Mouse (Mus musculus) cerebellum, adult 9-11 months (tissue): ENCODE data around the gene Ric1.
"Not testable (repeated sequence)": the region's sequence is repeated elsewhere in the genome, so short reads cannot be mapped to it uniquely, and the experiment has no call there.

Source experiments
- DNase-seq: peaks from one replicate; pipeline ENCODE4 v3.0.0; 2022

Ric1 gene

DNA sequence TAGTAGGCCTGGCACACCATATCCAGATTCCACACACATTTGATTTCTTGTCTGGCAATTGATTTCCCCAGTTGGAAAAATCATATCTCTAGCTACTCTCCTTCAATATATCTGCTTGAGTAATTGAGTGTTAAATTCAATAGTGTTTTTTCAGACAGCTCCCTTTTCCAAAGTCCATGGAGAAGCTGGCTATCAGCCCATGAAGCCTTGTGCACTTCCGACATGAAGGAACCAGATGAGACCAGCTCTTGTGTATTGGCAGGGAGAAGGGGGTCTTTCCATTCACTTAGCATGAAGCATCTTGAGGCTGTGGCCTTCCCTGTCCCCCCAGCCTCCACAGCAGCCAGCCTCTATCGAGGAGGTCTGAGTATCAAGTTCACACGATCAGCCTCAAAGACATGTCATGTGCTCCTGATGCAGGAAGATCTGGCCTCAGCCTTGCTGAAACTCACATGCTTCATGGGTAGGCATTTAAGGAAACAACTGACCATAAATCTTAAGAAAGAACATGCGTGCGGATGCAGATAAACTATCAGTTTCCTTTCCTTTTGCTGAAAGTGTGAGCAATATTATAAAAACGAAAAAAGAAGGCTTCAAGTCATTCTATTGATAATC lies 23.1 kb upstream of the Ric1 start:
- DNase-seq: no peak

DNA sequence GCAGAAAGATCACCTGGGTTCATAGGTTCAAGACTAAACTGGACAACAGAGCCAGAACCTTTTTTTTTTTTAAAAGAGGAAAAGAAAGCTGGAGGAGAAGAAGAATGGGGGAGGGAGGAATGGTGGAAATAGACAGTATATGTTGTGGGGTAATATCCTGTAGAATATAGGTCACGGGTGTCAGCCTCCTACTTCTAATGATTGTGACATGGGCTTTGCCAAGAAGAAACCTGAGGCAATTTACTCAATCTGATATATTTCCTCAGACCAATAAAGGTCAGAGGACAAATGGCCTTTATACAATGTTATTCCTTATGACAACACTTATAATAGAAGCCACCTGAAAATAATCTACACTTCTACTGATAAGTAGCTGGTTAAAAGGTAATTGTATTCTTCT lies 21.7 kb upstream of the Ric1 start:
- no peak for DNase-seq

DNA sequence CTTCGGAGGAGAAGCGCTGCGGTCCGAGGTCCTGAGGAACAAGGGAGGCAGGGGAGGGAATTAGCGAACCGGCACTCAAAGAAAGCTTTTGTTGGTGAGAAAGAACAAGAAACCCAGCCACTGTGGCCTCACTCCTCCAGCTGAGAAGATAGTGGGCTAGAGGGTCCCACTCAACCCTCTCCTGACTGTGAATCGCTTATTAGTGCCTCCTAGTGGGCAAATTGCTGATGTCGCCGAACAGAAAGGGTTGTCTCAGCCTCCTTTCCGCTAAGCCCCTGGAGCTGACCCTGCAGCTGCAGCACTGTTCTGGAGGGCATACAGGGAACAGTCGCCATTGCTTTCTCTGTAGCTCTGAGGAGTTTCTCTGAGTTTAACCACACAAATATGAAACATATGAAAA lies 21.0 kb upstream of the Ric1 start:
- no peak for DNase-seq

DNA sequence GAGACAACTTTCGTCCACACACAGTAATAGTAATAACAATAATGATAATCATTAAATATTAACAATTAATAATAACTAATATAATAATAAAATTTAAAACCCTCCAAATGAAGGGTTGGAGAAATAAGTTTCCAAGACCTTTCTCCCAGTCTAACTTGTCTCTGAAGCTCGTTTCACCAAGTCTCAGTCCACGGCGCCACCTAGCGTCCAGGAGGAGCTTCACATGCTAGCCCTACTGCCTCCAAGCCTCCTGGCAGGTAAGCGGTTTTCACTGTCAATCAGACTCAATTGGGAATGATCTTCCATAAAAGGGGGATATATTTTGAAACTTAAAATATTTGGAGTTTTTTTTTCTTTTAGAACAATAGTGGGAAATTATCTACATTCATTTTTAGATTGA lies 20.6 kb upstream of the Ric1 start:
- peak; percentile 65 for DNase-seq

DNA sequence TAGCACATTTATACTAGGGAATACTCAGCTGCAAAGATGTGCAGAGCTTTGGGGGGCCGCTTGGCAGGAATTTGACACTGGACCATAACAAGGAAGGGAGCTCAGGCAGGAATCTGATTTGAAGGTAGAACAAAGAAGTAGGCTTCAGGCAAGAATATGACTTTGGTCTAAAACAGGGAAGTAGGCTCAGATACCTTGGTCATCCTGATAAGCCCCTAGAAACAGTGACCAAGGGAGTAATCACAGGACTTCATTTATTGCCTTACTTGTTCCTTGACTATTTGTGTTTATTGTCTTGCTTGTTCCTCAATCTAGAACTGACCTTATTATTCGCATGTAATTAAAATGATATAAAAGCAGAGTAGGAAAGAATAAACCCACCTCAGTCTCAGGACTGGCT lies 18.0 kb upstream of the Ric1 start:
- DNase-seq: no peak

DNA sequence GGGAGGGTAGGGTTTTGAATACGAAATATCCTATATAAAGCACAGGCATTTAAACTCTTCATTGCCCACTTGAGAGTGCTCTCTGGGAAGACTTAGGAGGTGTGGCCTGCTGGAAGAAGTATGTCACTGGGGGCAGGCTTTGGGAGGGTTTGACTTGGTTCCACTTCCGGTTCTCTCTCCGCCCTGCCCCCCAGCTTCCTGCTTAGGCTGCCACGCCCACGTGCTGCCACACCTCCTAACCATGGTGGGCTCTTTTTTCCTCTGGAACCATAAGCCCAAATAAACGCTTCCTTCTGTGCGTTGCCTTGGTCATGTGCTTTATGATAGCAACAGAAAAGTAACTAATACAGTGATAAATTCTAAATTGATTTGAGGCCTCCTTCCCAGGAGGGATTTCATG lies 16.5 kb upstream of the Ric1 start:
- no peak for DNase-seq

DNA sequence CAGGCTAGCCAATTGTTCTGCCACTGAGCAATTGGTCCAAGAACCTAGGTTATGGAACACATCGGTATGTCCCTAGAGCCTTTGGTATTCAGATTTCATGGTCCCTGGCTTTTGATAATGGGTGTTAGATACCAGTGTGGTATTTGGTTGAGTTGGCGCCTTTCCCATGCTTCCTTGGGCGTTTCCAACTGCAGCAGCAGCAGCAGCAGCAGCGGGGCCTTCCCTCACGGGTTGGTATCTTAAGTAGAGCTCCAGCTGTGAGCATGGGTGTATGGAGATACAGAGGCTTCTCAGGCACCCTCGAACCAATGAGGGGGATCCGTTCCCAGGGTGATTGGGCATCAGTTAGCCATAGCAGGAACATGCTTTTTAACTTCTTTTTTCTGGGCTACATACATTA lies 13.9 kb upstream of the Ric1 start:
- no peak for DNase-seq

DNA sequence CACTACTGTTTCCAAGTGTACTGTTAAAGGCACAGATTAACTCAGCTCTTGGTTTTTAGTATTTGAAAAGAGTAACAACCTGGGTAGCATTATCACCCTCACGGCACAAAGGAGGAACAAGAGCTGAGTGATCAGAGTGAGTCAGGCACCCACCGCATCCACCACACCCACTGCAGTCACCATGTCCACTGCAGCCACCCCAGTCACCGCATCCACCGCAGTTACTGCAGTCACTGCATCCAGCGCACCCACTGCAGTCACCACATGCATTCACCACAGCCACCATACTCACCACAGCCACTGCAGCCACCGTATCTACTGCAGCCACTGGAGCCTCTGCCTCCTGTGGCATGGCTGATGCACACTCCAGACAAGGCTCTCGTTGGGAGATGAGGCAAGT lies 12.2 kb upstream of the Ric1 start:
- no peak for DNase-seq

DNA sequence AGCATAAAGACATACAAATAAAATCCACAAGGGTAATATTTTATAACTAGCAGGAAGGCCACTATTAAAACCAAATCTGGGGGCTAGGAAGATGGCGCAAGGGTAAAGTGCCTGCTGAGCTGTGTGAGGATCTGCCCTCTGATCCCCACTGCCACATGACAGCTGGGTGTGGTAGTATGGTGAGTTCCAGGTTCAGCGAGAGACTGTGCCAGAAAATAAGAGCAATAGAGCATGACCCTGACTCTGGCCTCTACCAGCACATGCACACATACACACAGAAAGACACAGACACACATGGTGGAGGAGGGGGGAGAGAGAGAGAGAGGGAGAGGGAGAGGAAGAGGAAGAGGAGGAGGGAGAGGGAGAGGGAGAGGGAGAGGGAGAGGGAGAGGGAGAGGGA lies 10.3 kb upstream of the Ric1 start:
- DNase-seq: no peak

DNA sequence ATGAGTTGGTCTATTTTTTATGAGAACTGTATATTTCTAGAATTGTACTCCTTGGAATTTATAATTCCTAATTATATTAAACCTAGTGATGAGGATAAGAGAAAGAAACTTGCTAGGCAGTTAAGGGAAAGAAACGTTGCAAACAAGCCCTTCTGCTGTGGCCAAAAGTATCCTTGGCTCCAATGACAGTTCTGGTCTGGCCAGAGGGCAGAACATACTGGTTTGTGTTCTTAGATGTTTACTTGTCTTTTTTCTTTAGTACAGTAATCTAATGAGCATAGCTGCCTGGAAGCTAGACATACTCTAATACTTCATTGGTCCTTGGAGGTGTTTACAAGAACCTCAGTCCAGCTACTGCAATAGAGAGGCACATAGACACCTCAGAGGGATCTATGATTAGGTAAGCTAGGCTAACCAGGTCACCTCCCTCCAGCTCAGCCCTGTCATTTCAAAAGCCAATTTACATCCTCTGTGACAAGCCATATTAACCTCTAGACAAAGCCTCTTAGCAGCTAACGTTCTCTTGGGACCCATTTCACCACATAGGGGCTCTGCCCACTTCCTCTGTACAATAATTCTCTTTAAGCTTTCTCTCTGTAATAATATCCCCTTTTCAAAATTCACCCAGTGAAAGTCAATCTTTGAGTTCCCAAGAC lies 8.8 kb upstream of the Ric1 start:
- DNase-seq: no peak

DNA sequence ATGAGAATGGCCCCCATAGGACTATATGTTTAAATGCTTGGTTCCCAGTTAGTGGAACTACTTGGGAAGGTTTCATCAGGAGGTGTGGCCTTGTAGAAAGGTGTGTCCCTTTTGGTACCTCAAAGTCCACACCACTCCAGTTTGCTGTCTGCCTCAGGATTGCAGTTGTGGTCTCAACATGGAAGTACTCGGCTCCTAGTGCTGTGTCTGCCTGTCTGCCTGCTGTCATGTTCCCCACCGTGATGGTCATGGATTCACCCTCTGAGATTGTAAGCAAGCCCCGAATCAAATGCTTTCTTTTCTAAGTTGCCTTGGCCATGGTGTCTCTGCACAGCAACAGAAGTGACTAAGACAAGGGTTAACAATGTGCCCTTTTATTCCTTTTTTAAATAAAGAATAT lies 8.0 kb upstream of the Ric1 start:
- DNase-seq: no peak

DNA sequence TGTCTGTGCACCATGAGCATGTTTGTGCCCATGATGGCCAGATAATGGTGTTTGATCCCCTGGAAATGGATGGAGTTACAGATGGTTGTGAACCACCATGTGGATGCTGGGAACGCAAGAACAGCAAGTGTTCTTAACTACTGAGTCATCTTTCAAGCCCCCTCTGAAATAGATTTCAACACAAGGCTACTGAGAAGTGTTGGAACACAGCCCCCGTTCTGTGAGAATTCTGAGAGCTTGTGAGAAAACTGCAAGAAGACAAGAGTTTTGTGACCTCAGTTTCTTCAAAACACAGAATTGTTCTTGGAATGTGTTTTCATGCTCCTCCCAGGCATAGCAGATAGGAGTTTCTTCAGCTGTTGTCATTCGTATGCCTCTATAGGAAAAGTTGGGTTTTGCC lies 6.7 kb upstream of the Ric1 start:
- no peak for DNase-seq

DNA sequence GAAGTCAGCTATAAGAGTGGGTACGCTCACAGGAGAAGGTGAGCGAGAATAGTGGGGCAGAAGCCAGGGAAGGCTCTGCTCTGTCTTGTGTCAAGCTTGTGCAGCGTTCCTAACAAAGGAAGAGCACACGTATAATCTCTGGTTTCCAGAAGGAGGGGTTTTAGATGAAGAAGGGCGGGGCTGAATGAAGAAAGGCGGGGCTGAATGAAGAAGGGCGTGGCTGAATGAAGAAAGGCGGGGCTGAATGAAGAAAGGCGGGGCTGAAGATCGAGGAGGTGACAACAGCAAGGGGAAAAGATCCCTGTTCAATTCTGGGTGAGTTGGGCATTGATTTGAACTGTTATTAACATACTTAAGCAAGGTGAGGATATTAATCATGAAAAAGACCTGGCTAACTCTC lies 6.1 kb upstream of the Ric1 start:
- DNase-seq: no peak

DNA sequence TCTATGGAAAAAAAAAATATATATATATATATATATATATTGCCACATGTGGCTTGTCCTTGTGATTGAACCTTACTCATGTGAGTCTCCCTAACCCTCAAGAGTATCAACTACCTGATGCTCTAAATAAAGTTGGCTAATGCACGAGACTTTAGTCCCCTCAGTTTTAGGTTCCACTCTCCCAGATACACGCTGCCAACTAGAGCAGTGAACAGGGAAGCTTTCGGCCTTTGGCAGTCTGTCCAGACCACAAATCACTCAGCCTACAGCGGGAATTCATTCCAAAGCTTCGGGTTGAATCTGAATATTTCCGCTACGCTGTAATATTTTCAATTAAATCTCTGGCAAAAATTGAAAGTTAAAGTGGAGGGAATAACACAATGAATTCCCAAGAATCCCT lies 3.7 kb upstream of the Ric1 start:
- DNase-seq: no peak

DNA sequence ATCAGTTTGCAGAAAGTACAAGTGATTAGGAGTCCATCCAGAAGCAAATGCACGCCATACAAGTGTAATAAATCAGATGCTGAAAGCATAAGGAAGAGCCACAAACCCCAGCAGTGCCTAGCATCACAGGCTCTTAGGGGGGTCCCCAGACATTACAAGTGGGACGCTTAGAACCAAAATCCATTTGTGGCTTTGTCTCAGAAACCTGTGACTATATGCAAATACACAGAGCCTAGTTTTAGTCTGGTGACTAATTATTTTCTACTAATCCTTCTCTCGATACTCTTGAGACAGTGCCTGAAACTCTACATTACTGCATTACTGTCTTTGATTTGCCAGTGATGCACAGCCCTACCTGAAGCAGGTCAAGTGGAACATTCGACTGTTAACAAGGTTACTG lies 3.2 kb upstream of the Ric1 start:
- no peak for DNase-seq

DNA sequence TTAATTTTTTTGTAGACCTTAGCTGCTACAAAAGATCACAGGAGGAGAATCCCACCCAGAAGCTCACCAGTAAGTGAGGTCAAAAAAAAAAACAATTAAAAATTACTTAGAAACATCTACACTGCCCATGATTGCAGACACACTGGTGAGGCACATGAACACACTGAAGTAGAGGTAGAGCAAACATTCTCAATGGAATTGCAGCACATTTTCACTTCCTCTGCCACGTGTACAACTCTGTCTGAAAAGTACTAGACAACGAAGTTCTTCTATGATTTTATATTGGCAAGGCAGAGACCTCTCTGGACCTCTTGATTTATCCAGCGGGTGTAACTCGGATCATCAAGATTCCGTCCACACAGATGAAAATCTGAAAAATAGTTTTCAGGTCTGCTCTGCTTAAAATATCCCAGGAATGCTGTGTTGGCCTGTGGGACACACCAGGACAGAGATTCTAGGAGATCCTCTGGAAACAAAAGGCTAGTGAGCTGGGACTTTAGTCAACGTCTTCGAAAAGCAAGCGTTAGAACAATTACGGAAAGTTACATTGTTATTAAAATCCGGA lies 1.0 kb upstream of the Ric1 start:
- DNase-seq: no peak

DNA sequence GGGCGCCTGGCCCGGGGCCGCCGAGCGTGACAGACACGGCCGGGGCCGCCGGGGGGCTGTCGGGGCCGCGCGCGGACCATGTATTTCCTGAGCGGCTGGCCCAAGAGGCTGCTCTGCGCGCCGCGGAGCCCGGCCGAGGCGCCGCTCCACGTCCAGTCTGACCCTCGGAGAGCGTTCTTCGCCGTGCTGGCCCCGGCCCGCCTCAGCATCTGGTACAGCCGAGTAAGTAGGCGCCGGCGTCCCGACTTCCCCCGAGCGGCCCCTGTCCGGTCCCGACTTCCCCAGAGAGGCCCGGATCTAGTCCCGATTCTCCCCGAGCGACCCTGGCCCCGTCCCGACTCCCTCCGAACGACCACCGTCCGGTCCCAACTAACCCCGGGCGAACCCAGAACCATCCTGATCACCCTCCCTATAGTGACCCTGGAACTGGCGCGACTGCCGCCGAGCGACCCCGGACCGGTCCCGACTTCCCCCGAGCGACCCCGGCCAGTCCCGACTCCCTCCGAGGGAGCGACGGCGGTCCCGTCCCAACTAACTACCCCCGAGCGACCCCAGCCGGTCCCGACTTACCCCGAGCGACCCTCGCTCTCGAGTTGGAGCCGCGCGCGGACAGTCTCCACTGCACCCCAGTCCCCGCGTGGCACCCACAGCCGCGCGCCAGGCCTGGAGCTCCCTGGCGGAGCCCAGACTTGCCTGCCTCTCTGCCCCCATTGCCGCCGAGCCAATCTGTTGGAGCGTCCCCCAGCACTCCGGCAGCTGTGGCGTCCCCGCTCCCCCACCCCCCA lies 555 bp downstream of the Ric1 start:
- DNase-seq: peak; percentile 68

DNA sequence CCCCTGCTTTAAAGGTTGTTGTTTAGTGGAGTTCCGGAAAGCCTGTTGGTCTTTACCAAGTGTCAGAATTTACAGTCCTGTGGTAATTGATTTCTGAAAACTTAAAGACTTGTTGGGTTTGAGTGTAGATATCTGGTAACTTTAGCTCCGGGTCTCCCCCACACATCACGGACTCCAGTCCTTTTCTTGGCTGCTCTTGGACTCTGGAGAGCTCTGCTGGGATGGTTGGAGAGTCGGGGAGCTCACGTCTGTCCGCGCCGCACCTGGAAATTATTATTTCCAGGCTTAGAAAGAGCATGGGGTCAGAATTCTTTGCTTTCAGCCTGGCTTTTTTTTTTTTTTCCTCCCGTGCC lies 1.1 kb downstream of the Ric1 start:
- DNase-seq: peak; percentile 25

DNA sequence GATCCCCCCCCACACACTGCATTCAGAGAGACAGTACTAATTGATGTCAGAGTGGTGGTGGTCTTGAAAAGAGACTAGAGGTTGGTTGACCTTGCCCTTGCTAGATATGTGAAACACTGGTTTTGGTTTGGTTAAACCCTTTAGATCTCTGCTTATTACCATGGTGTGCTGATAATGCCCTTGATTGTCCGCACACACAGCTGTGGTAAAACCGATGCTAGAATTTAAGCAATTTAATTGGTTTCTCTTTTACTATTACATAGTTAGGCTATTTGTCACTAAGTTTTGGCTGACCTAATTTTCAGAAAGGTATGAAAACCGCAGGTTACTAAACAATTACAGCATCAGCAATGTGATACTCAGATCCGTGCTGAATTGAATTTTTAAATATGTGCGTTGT lies 1.6 kb downstream of the Ric1 start:
- DNase-seq: no peak

DNA sequence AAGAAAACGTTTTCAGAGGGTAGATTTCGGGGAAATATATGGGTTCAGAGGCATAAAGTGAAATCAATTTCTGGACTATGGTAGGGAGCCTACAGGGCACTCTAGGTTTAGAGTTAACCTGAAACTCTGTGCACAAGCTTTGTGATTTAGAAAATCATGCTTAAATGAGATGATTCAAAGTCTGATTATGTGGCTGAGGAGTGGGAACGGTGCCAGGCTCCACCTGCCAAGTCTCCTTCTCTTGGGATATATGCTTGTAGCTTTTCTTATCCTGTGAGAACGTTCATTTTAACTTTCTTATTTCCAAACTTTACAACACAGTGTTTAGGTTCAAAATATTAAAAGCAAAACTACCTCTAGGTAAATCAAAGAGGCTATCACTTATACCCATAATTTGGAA lies 2.5 kb downstream of the Ric1 start:
- no peak for DNase-seq

DNA sequence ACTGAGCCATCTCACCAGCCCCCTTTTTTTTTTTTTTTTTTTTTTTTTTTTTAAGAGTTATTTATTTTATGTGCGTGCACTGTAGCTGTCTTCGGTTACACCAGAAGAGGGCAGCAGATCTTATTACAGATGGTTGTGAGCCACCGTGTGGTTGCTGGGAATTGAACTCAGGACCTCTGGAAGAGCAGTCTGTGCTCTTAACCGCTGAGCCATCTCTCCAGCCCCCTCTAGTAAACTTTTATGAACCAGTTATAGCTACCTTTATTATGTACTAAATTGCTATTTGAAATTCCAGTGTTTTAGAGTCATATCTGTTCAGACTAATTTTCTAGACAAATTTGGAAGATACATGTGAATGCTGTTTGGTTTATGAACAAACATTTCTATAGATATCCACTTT lies 3.5 kb downstream of the Ric1 start:
- DNase-seq: not testable (repeated sequence)

DNA sequence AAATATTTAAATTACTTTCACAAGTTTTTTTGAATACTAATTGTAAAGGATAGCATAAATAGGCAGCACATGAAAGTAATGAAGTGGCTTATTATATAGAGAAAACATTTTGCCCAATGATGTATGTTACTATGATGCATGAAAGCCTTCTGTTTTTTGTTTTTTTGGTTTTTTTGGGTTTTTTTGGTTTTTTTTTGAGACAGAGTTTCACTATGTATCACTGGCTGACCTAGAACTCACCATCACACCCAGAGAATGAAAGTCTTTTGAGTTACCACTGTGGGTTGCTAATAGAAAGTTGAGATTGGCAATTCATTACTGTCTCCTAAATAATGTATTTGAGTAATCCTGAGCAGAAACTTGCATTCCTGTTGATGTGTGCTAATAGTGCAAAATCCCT lies 4.8 kb downstream of the Ric1 start:
- no peak for DNase-seq

DNA sequence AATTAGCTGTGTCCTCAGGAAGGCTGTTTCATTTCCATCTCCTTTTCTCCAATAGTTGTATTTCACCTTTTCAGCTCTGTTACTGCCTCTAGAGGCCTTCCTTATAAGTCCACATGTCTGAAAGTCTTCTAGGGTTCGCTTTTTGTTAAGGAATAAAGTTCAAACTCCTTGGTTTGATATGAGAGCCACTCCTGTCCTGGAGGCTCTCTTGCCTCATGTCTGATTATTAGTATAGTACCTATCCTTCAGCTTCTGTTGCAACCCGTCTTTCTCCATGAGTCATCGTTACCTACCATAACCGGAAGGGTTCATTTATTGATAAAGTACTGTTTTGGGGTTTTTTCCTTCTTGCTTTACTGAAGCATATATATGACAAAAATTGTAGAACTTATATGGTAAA lies 5.2 kb downstream of the Ric1 start:
- no peak for DNase-seq

DNA sequence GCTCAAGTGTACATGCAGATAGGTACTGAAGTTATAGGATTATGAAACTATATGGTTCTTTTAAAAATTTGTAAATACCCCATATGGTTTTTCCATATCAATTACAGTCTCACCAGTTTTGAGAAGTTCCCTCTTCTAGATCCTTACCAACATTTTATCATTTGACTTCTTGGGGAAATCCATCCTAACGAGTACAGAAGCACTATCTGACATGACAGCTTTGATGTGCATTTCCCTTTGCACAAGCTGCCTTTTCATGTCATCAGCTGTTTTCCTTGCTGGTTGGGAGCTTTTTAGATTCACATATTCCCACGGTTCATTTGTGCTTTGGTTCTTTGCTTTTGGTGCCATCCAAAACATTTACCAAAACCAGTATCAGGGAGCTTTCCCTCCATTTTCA lies 6.5 kb downstream of the Ric1 start:
- DNase-seq: no peak
